Mouse (Mus musculus) myocyte (in vitro differentiated cells): ENCODE measurements around the gene Hnrnpu.

Source experiments
- E2F4 ChIP-seq: IDR thresholded peaks from one replicate; pipeline ENCODE4 v1.6.1; 2011; ENCODE audit warnings: mild to moderate bottlenecking, control low read depth, moderate library complexity; ENCODE audit not compliant: insufficient read depth
- MAX ChIP-seq: IDR thresholded peaks from one replicate; pipeline ENCODE4 v1.6.1; 2011; ENCODE audit warnings: low read depth, mild to moderate bottlenecking, control low read depth
- POLR2A ChIP-seq: IDR thresholded peaks from one replicate; pipeline ENCODE4 v1.6.1; 2011; ENCODE audit warnings: low read depth, mild to moderate bottlenecking, control low read depth, moderate library complexity; ENCODE audit not compliant: insufficient read length
- POLR2AphosphoS2 ChIP-seq: IDR thresholded peaks from one replicate; pipeline ENCODE4 v1.6.1; 2011; ENCODE audit warnings: low read depth, control low read depth; ENCODE audit not compliant: insufficient read length
- TCF3 ChIP-seq: IDR thresholded peaks from one replicate; pipeline ENCODE4 v1.6.1; 2011; ENCODE audit warnings: low read depth, control low read depth; ENCODE audit not compliant: insufficient read length
- USF1 ChIP-seq: IDR thresholded peaks from one replicate; pipeline ENCODE4 v1.6.1; 2011; ENCODE audit warnings: low read depth, mild to moderate bottlenecking, control low read depth, moderate library complexity

GRCm38 (mm10) chr1:178368121-178368520 is 30.5 kb upstream of the Hnrnpu start:
- TF ChIP-seq POLR2AphosphoS2 (no peak), TCF3 (no peak), POLR2A (no peak), USF1 (no peak), E2F4 (no peak), MAX (no peak)
